Mouse (Mus musculus): Measurements from ENCODE around the gene Gm3839.
"Not testable (repeated sequence)": the region's sequence is repeated elsewhere in the genome, so short reads cannot be mapped to it uniquely, and the experiment has no call there.

The Gm3839 gene

GRCm38 (mm10) chr14:11356626-11357025 is at the start of gene Gm3839:
TSS of gene Gm3839 (minus strand) at chr14:11356726.
- not testable (repeated sequence) for DNase-seq (ENCODE audit: low read depth, low spot score)

GRCm38 (mm10) chr14:11405661-11406060 is 49.1 kb upstream of the Gm3839 start:
- DNase-seq (ENCODE audit: low read depth, low spot score) = no peak

GRCm38 (mm10) chr14:11377846-11378245 is 21.3 kb upstream of the Gm3839 start:
- no peak for DNase-seq (ENCODE audit: low read depth, low spot score)

- no peak for DNase-seq (ENCODE audit: low read depth, low spot score)
These were observed 18.7 kb upstream of the Gm3839 start for GRCm38 (mm10) chr14:11375225-11375624.

GRCm38 (mm10) chr14:11346086-11346485 is 10.4 kb downstream of the Gm3839 start:
- DNase-seq (ENCODE audit: low read depth, low spot score) = no peak

- DNase-seq (ENCODE audit: low read depth, low spot score) = no peak
These were observed 26.5 kb downstream of the Gm3839 start for GRCm38 (mm10) chr14:11329993-11330392.

- no peak for DNase-seq (ENCODE audit: low read depth, low spot score)
These were observed 49.4 kb downstream of the Gm3839 start for GRCm38 (mm10) chr14:11307079-11307478.

GRCm38 (mm10) chr14:11287956-11288355 is 68.6 kb downstream of the Gm3839 start:
- DNase-seq (ENCODE audit: low read depth, low spot score) = not testable (repeated sequence)

- DNase-seq (ENCODE audit: low read depth, low spot score) = no peak
These were observed 99.3 kb downstream of the Gm3839 start for GRCm38 (mm10) chr14:11257161-11257705.

- no peak for DNase-seq (ENCODE audit: low read depth, low spot score)
These were observed 108.5 kb downstream of the Gm3839 start for GRCm38 (mm10) chr14:11248053-11248452.

GRCm38 (mm10) chr14:11244546-11244945 is 112.0 kb downstream of the Gm3839 start:
- no peak for DNase-seq (ENCODE audit: low read depth, low spot score)

- DNase-seq (ENCODE audit: low read depth, low spot score) = no peak
These were observed 124.4 kb downstream of the Gm3839 start for GRCm38 (mm10) chr14:11232086-11232485.

All from brain, embryonic 18.5 days (tissue).